In genomic region chr10:117064076-117064475, GRCm38 (mm10) we compare ENCODE assay signal across 7 mouse cellular contexts. TPM values are rescaled to one million over a fixed set of nuclear protein-coding genes. Genes with fewer than 3 reads are reported as not detected.
DNase-seq lines count a peak whose midpoint lies in the region; ATAC-seq lines count a peak whose summit lies in the region.

No protein-coding gene starts in this region.

- peak; percentile 31; the same call in 1 of the 2 replicates for ATAC-seq in lung, embryonic 16.5 days (ENCODE audit: low read depth)
- no peak for ATAC-seq in embryonic facial prominence, embryonic 15.5 days (ENCODE audit: insufficient number of reproducible peaks, low FRiP score, low TSS enrichment, low read depth)
- peak; percentile 32 for ATAC-seq in intestine, embryonic 16.5 days
- peak; percentile 56 for ATAC-seq in neural tube, embryonic 15.5 days (ENCODE audit: low FRiP score)

- peak overlapping the region; percentile 69 for H3K9ac ChIP-seq in lung, embryonic 16.5 days (ENCODE audit: low read length)
- H3K9ac ChIP-seq in embryonic facial prominence, embryonic 15.5 days: no peak overlapping the region
- H3K9ac ChIP-seq in intestine, embryonic 16.5 days (ENCODE audit: low read depth, low read length): peak overlapping the region; percentile 42; the same call in 1 of the 2 replicates
- peak overlapping the region; percentile 34; the same call in 1 of the 2 replicates for H3K9ac ChIP-seq in neural tube, embryonic 15.5 days (replicated peaks)

- peak overlapping the region; percentile 91 for H3K27ac ChIP-seq in lung, embryonic 16.5 days (ENCODE audit: low read length)
- H3K27ac ChIP-seq in embryonic facial prominence, embryonic 15.5 days (replicated peaks): peak overlapping the region; percentile 86
- H3K27ac ChIP-seq in intestine, embryonic 16.5 days (ENCODE audit: low read length): peak overlapping the region; percentile 55; the same call in 1 of the 2 replicates
- peak overlapping the region; percentile 84 for H3K27ac ChIP-seq in neural tube, embryonic 15.5 days (replicated peaks)

- peak overlapping the region; percentile 96 for H3K4me3 ChIP-seq in lung, embryonic 16.5 days (ENCODE audit: low read length)
- H3K4me3 ChIP-seq in embryonic facial prominence, embryonic 15.5 days (replicated peaks): peak overlapping the region; percentile 99
- H3K4me3 ChIP-seq in intestine, embryonic 16.5 days (ENCODE audit: low read length): peak overlapping the region; percentile 42
- H3K4me3 ChIP-seq in neural tube, embryonic 15.5 days (replicated peaks): peak overlapping the region; percentile 98

- peaks cover 25% of the 10 kb centered on the region for H3K36me3 ChIP-seq in lung, embryonic 16.5 days (ENCODE audit: control insufficient read depth, insufficient read depth, low read length)
- H3K36me3 ChIP-seq in embryonic facial prominence, embryonic 15.5 days: peaks cover 30% of the 10 kb centered on the region
- peaks cover 10% of the 10 kb centered on the region for H3K36me3 ChIP-seq in intestine, embryonic 16.5 days (ENCODE audit: control insufficient read depth, insufficient read depth, low read length)
- peaks cover 27% of the 10 kb centered on the region for H3K36me3 ChIP-seq in neural tube, embryonic 15.5 days

- H3K9me3 ChIP-seq in lung, embryonic 16.5 days (ENCODE audit: control insufficient read depth, low read length): no peaks in the 10 kb centered on the region
- no peaks in the 10 kb centered on the region for H3K9me3 ChIP-seq in embryonic facial prominence, embryonic 15.5 days (replicated peaks)
- H3K9me3 ChIP-seq in intestine, embryonic 16.5 days (ENCODE audit: control insufficient read depth, low read length): no peaks in the 10 kb centered on the region
- H3K9me3 ChIP-seq in neural tube, embryonic 15.5 days (replicated peaks): no peaks in the 10 kb centered on the region

- H3K4me1 ChIP-seq in lung, embryonic 16.5 days (replicated peaks; ENCODE audit: control insufficient read depth, insufficient read depth, low read length): peaks cover 7% of the 10 kb centered on the region; the same call in 1 of the 2 replicates
- peaks cover 13% of the 10 kb centered on the region for H3K4me1 ChIP-seq in embryonic facial prominence, embryonic 15.5 days
- 0 out of 2 replicates have a peak, but pooled peaks cover 4% of the 10 kb centered on the region for H3K4me1 ChIP-seq in intestine, embryonic 16.5 days (ENCODE audit: control insufficient read depth, insufficient read depth, low read length)
- peaks cover 14% of the 10 kb centered on the region for H3K4me1 ChIP-seq in neural tube, embryonic 15.5 days

- WGBS in lung, embryonic 16.5 days: 5% methylated on average over 7 of the region's 7 CpGs
- WGBS in embryonic facial prominence, embryonic 15.5 days: 5% methylated on average over 7 of the region's 7 CpGs
- WGBS in intestine, embryonic 16.5 days: 4% methylated on average over 7 of the region's 7 CpGs
- 9% methylated on average over 7 of the region's 7 CpGs for WGBS in neural tube, embryonic 15.5 days

- no peak for DNase-seq in lung, postnatal 4 days
- no peak for DNase-seq in ovary, postnatal 36 days (ENCODE audit: low spot score)
- DNase-seq in lung, postnatal 10 days: no peak

- peak overlapping the region; percentile 70 for H3K4me2 ChIP-seq in lung, embryonic 16.5 days (ENCODE audit: low read depth, low read length)
- H3K4me2 ChIP-seq in embryonic facial prominence, embryonic 15.5 days (replicated peaks): peak overlapping the region; percentile 54
- peak overlapping the region; percentile 70 for H3K4me2 ChIP-seq in intestine, embryonic 16.5 days (ENCODE audit: low read depth, low read length)
- H3K4me2 ChIP-seq in neural tube, embryonic 15.5 days: peak overlapping the region; percentile 67

- no peaks in the 10 kb centered on the region for H3K27me3 ChIP-seq in lung, embryonic 16.5 days (ENCODE audit: control insufficient read depth, insufficient read depth, low read depth, low read length)
- no peaks in the 10 kb centered on the region for H3K27me3 ChIP-seq in embryonic facial prominence, embryonic 15.5 days
- H3K27me3 ChIP-seq in intestine, embryonic 16.5 days (replicated peaks; ENCODE audit: control insufficient read depth, insufficient read depth, low read length): no peaks in the 10 kb centered on the region
- no peaks in the 10 kb centered on the region for H3K27me3 ChIP-seq in neural tube, embryonic 15.5 days (replicated peaks)

RNA-seq across cellular contexts. Expression of gene Cct2, which starts 0.5 kb away (rescaled TPM):
- polyA plus RNA-seq in lung, embryonic 16.5 days (2015; fragmentation: Nextera tagmentation; extraction: Ambion mirVana): 213 and 228 TPM in 2 replicates
- 231 and 233 TPM in 2 replicates for polyA plus RNA-seq in embryonic facial prominence, embryonic 15.5 days (2015; fragmentation: Nextera tagmentation; extraction: Ambion mirVana)
- polyA plus RNA-seq in intestine, embryonic 16.5 days (2015; fragmentation: Nextera tagmentation; extraction: Ambion mirVana): 216 and 238 TPM in 2 replicates
- 247 and 251 TPM in 2 replicates for polyA plus RNA-seq in neural tube, embryonic 15.5 days (2015; fragmentation: Nextera tagmentation; extraction: Ambion mirVana)

RNA-seq across cellular contexts. Expression of gene Lrrc10, which starts 18.9 kb away (rescaled TPM):
- polyA plus RNA-seq in lung, embryonic 16.5 days (2015; fragmentation: Nextera tagmentation; extraction: Ambion mirVana): 0.49 and 0.65 TPM in 2 replicates
- polyA plus RNA-seq in embryonic facial prominence, embryonic 15.5 days (2015; fragmentation: Nextera tagmentation; extraction: Ambion mirVana): 0.11 TPM in 1 of 2 replicates, not detected in the other
- polyA plus RNA-seq in intestine, embryonic 16.5 days (2015; fragmentation: Nextera tagmentation; extraction: Ambion mirVana): not detected in 2 replicates
- polyA plus RNA-seq in neural tube, embryonic 15.5 days (2015; fragmentation: Nextera tagmentation; extraction: Ambion mirVana): not detected in 2 replicates

Comparison
In these comparisons a context has a peak if more than half of its experiments do, and no peak if none do; other contexts are left out.
1. H3K4me3 ChIP-seq: peak in every context shown above with its lines; median percentile 99 in embryonic facial prominence, embryonic 15.5 days; 98 in neural tube, embryonic 15.5 days; 96 in lung, embryonic 16.5 days; 42 in intestine, embryonic 16.5 days.